Mouse (Mus musculus): ENCODE data around the gene Furin.

GRCm38 (mm10) chr7:80441986-80442904 is 37.0 kb upstream of the Furin start:
- TF ChIP-seq CTCF (IDR thresholded peaks at IDR 0.05; ENCODE audit: low read depth, low read length) = no peak
- TF ChIP-seq POLR2A (IDR thresholded peaks at IDR 0.05; ENCODE audit: borderline replicate concordance, low read depth, low read length) = no peak

All from bone marrow macrophage, adult 2 months (primary cell).